Mouse (Mus musculus) liver, embryonic 14.5 days (tissue): ENCODE measurements at regions not wholly inside any gene's neighbourhood (a gene's known extent, or its start where the extent isn't known, plus 50 kb on each side); places are given as distances from the start of the nearest gene placed in this dataset.

Experiments
- ATAC-seq: fragments of 200-750 bp; cut with Nextera tagmentation; 2 replicates; pipeline ENCODE4 v1.8.0; 2017; ENCODE audit warnings: moderate number of reproducible peaks, mild to moderate bottlenecking, moderate library complexity; ENCODE audit not compliant: insufficient read depth
- DNase-seq, 3 experiments: peaks; one replicate each; pipeline ENCODE4 v3.0.0-alpha.2; 2012 to 2013; ENCODE audit warnings: low read depth in 3 of 3, low spot score in 3 of 3
- H3K27ac ChIP-seq: fragments of 300-500 bp; sonication (generic); 2 replicates; pipeline ENCODE4 v1.5.1; 2014; ENCODE audit warnings: moderate library complexity, mild to moderate bottlenecking, control low read depth, inconsistent platforms
- H3K27me3 ChIP-seq: fragments of 300-500 bp; sonication (generic); 2 replicates; pipeline ENCODE4 v1.6.1; 2014; ENCODE audit warnings: mild to moderate bottlenecking, low read length, moderate library complexity; ENCODE audit not compliant: control insufficient read depth, insufficient read depth
- H3K36me3 ChIP-seq: fragments of 300-500 bp; sonication (generic); replicated peaks from 2 replicates; pipeline ENCODE4 v1.6.1; 2014; ENCODE audit warnings: low read depth; ENCODE audit not compliant: control insufficient read depth, insufficient read depth
- H3K4me1 ChIP-seq, 2 experiments: fragments of 200-500 bp in 1 of 2; fragments of 300-500 bp in 1 of 2; sonication (generic) in 1 of 2; replicated peaks; 2 replicates each; pipeline ENCODE4 v1.6.1; 2012 to 2014; ENCODE audit warnings: antibody characterized with exemption in 1 of 2, inconsistent platforms in 1 of 2, low read length in 1 of 2; ENCODE audit not compliant: control insufficient read depth in 2 of 2, insufficient read depth in 2 of 2
- H3K4me2 ChIP-seq: fragments of 300-500 bp; sonication (generic); 2 replicates; pipeline ENCODE4 v1.6.1; 2014; ENCODE audit warnings: low read depth, mild to moderate bottlenecking, control low read depth, moderate library complexity
- H3K4me3 ChIP-seq, 2 experiments: fragments of 200-500 bp in 1 of 2; fragments of 300-500 bp in 1 of 2; sonication (generic) in 1 of 2; 2 replicates each; pipeline ENCODE4 v1.5.1; 2012 to 2014; ENCODE audit warnings: low read depth in 2 of 2, low read length in 2 of 2, mild to moderate bottlenecking in 2 of 2, control low read depth in 1 of 2, inconsistent platforms in 1 of 2, moderate library complexity in 1 of 2; ENCODE audit not compliant: insufficient read depth in 1 of 2
- H3K9ac ChIP-seq: fragments of 300-500 bp; sonication (generic); replicated peaks from 2 replicates; pipeline ENCODE4 v1.6.1; 2014; ENCODE audit warnings: mild to moderate bottlenecking, control low read depth, moderate library complexity
- H3K9me3 ChIP-seq: fragments of 300-500 bp; sonication (generic); 2 replicates; pipeline ENCODE4 v1.6.1; 2016; ENCODE audit warnings: low read length, mixed read lengths; ENCODE audit not compliant: control insufficient read depth
- CTCF ChIP-seq: IDR thresholded peaks from 2 replicates; pipeline ENCODE4 v1.5.1; 2016; ENCODE audit warnings: antibody characterized with exemption, low read depth, control low read depth
- EP300 ChIP-seq: IDR thresholded peaks from 2 replicates; pipeline ENCODE4 v1.6.1; 2016; ENCODE audit warnings: antibody characterized with exemption, low read depth
- WGBS: fragments of 180-500 bp; shearing (Covaris S2); extraction: QIAGEN DNeasy Blood & Tissue Kit; methylation state at CpG from one replicate; pipeline ENCODE4 v1.1.7; 2014; ENCODE audit not compliant: insufficient replicate concordance; 5-methylcytosine and 5-hydroxymethylcytosine counted together

- Histone ChIP-seq H3K36me3 (no peaks in the 10 kb centered on the region), H3K27ac (no peak overlapping the region), H3K4me2 (no peak overlapping the region), H3K9me3 (no peaks in the 10 kb centered on the region), H3K4me3 (no peak overlapping the region), H3K4me1 (no peaks in the 10 kb centered on the region), H3K27me3 (no peaks in the 10 kb centered on the region), H3K9ac (no peak overlapping the region)
- no peak for DNase-seq
- 75% methylated on average over 2 of the region's 2 CpGs for WGBS
- TF ChIP-seq EP300 (no peak), CTCF (no peak)
- no peak for ATAC-seq
Observed at GRCm38 (mm10) chr5:100246709-100247108, 87.1 kb upstream of the Tmem150c start.

DNA sequence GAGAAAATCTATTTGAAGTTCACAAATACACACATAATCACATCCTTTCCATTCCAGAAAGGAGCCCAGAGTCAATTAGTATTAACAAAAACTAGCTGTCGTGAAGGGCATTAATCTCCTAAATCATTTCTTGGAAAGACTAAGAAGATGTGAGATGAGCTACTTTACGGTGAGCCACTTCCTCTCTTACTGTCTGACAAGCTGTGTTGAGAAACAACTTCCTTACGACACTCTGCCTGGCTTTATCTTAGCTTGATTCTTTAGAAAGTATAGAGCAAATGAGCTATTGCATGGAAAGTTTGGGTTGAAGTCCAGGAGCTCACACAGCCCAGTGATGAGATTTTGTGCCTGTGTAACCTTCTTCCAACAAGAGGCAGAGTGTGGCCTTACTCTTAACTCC is 85.2 kb upstream of the Tmem150c start:
- TF ChIP-seq CTCF, result no peak
- no peak for TF ChIP-seq EP300
- H3K4me3 ChIP-seq, result no peak overlapping the region
- no peak overlapping the region for H3K4me2 ChIP-seq
- DNase-seq, result no peak
- WGBS, result 11% methylated on average over 3 of the region's 3 CpGs
- no peaks in the 10 kb centered on the region for H3K27me3 ChIP-seq
- no peaks in the 10 kb centered on the region for H3K4me1 ChIP-seq
- no peaks in the 10 kb centered on the region for H3K36me3 ChIP-seq
- no peak overlapping the region for H3K9ac ChIP-seq
- H3K9me3 ChIP-seq, result no peaks in the 10 kb centered on the region
- ATAC-seq, result no peak
- no peak overlapping the region for H3K27ac ChIP-seq

DNA sequence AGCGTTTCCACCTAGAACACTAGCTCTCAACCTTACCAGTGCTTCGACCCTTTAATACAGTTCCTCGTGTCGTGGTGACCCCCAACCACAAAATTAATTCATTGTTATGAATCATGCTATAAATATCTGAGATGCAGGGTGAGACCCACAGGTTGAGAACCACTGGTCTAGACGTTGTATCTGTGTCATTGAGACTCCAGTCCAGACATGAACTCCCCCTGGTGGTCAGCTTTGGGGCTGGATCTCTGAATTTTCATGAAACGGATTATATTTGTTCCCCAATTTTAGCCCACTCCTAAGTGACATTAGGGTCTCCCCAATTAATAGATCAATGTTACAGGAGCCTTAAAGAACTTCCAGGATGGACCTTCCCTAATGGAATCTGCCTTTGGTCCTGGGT is 81.3 kb upstream of the Tmem150c start:
- H3K9ac ChIP-seq, result no peak overlapping the region
- H3K4me3 ChIP-seq, result no peak overlapping the region
- H3K36me3 ChIP-seq, result no peaks in the 10 kb centered on the region
- H3K4me1 ChIP-seq, result peaks cover 0 to 4% of the 10 kb centered on the region in 2 experiments; a peak in 2 of 4 replicates
- H3K27ac ChIP-seq, result no peak overlapping the region
- H3K4me2 ChIP-seq, result no peak overlapping the region
- no peak for ATAC-seq
- no peak for DNase-seq
- H3K27me3 ChIP-seq, result no peaks in the 10 kb centered on the region
- no peaks in the 10 kb centered on the region for H3K9me3 ChIP-seq
- TF ChIP-seq EP300 (no peak), CTCF (peak; percentile 56)
- 59% methylated on average over 6 of the region's 6 CpGs for WGBS

DNA sequence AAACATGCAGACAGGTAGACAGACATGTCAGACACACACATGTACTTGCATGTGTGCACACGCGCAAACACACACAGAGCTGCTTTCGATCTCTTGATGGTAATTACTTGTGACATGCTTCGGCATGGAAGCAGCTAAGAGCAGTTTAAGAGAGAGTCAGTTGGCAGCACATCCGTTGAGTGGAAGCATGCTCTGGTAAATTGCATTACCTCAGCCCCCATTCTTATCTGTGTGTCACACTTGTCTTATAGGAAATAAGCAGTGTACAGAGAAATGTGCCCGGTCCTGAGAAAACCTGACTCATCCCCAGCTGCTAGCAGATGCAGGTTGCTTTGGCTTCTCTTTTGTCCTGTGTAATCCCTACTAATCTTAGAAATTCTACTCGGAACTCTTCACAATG is 80.0 kb upstream of the Tmem150c start:
- Histone ChIP-seq H3K4me3 (no peak overlapping the region), H3K27ac (no peak overlapping the region), H3K9me3 (no peaks in the 10 kb centered on the region), H3K4me1 (peaks cover 0 to 4% of the 10 kb centered on the region in 2 experiments; a peak in 2 of 4 replicates), H3K36me3 (no peaks in the 10 kb centered on the region), H3K27me3 (no peaks in the 10 kb centered on the region), H3K4me2 (no peak overlapping the region), H3K9ac (no peak overlapping the region)
- peak; percentile 41 for TF ChIP-seq EP300
- TF ChIP-seq CTCF, result no peak
- 21% methylated on average over 7 of the region's 7 CpGs for WGBS
- DNase-seq (peak in 2 of 3 experiments; percentile 11 to 40), ATAC-seq (peak; percentile 69; the same call in 1 of the 2 replicates)

- TF ChIP-seq CTCF, result peak; percentile 19; the same call in 1 of the 2 replicates
- no peak for TF ChIP-seq EP300
- no peak overlapping the region for H3K4me3 ChIP-seq
- H3K9ac ChIP-seq, result no peak overlapping the region
- no peaks in the 10 kb centered on the region for H3K36me3 ChIP-seq
- H3K4me2 ChIP-seq, result no peak overlapping the region
- no peaks in the 10 kb centered on the region for H3K9me3 ChIP-seq
- peaks cover 0 to 4% of the 10 kb centered on the region in 2 experiments; a peak in 2 of 4 replicates for H3K4me1 ChIP-seq
- 51% methylated on average over 15 of the region's 15 CpGs for WGBS
- DNase-seq (no peak), ATAC-seq (no peak)
- H3K27me3 ChIP-seq, result no peaks in the 10 kb centered on the region
- H3K27ac ChIP-seq, result no peak overlapping the region
Observed at GRCm38 (mm10) chr5:100238287-100239036, 78.9 kb upstream of the Tmem150c start.
